In genomic region chr9:63091101-63091921, GRCm38 (mm10) we compare ENCODE assay signal across 9 mouse cellular contexts. TPM values are rescaled to one million over a fixed set of nuclear protein-coding genes. Genes with fewer than 3 reads are reported as not detected.
DNase-seq lines count a peak whose midpoint lies in the region; ATAC-seq and TF ChIP-seq lines count a peak whose summit lies in the region.
"Had no signal": no experiment of that assay in that cellular context is flagged by ENCODE, and none has a peak within 500 bp of the region (broad histone marks: within the 10 kb centered on the region; RNA-seq: fewer than 3 reads in every experiment).

No protein-coding gene starts in this region.

- H3K9me3 ChIP-seq in embryonic facial prominence, embryonic 14.5 days (ENCODE audit: control insufficient read depth, low read length): no peaks in the 10 kb centered on the region
- H3K9me3 ChIP-seq in heart, postnatal 0 days (replicated peaks; ENCODE audit: control insufficient read depth, low read length): no peaks in the 10 kb centered on the region
- H3K9me3 ChIP-seq in stomach, postnatal 0 days (ENCODE audit: control insufficient read depth, low read length): no peaks in the 10 kb centered on the region
- H3K9me3 ChIP-seq: G1E had no signal

- no peak overlapping the region for H3K9ac ChIP-seq in embryonic facial prominence, embryonic 14.5 days (ENCODE audit: low read depth, low read length)
- H3K9ac ChIP-seq in heart, postnatal 0 days (replicated peaks; ENCODE audit: low read depth, low read length): peak overlapping the region; percentile 24; the same call in 1 of the 2 replicates
- no peak overlapping the region for H3K9ac ChIP-seq in stomach, postnatal 0 days (ENCODE audit: low read length)

- peak; percentile 24 for DNase-seq in ovary, adult 18-20 months (ENCODE audit: low spot score)
- no peak for DNase-seq in ovary, postnatal 14 days (ENCODE audit: low spot score)
- DNase-seq in embryonic facial prominence, embryonic 14.5 days (ENCODE audit: low spot score): no peak
- peak; percentile 53 for DNase-seq in heart, postnatal 0 days (ENCODE audit: low spot score)
- DNase-seq in kidney, postnatal 10 days: peak; percentile 64
- peak; percentile 67 for DNase-seq in lung, postnatal 14 days
- peak; percentile 68 for DNase-seq in stomach, postnatal 0 days (ENCODE audit: low spot score)
- no peak for DNase-seq in thymus, postnatal 14 days

- H3K4me3 ChIP-seq in embryonic facial prominence, embryonic 14.5 days (ENCODE audit: low read depth, low read length): peak overlapping the region; percentile 30; the same call in 1 of the 2 replicates
- peak overlapping the region; percentile 40 for H3K4me3 ChIP-seq in heart, postnatal 0 days (ENCODE audit: low read depth, low read length)
- peak overlapping the region; percentile 29; the same call in 1 of the 2 replicates for H3K4me3 ChIP-seq in stomach, postnatal 0 days (ENCODE audit: low read depth, low read length)

- WGBS in embryonic facial prominence, embryonic 14.5 days: 20% methylated on average over 23 of the region's 23 CpGs
- 11% methylated on average over 23 of the region's 23 CpGs for WGBS in heart, postnatal 0 days
- 11% methylated on average over 23 of the region's 23 CpGs for WGBS in stomach, postnatal 0 days

- no peak for TF ChIP-seq CTCF in heart, postnatal 0 days (IDR thresholded peaks at IDR 0.05; ENCODE audit: low read depth)
- TF ChIP-seq CTCF in stomach, postnatal 0 days (IDR thresholded peaks at IDR 0.05; ENCODE audit: low read depth): no peak

- no peaks in the 10 kb centered on the region for H3K27me3 ChIP-seq in embryonic facial prominence, embryonic 14.5 days (replicated peaks; ENCODE audit: control insufficient read depth, insufficient read depth, low read length)
- no peaks in the 10 kb centered on the region for H3K27me3 ChIP-seq in heart, postnatal 0 days (ENCODE audit: control insufficient read depth, insufficient read depth, low read length)
- no peaks in the 10 kb centered on the region for H3K27me3 ChIP-seq in stomach, postnatal 0 days (ENCODE audit: control insufficient read depth, insufficient read depth, low read length)

- peaks cover 24% of the 10 kb centered on the region for H3K4me1 ChIP-seq in embryonic facial prominence, embryonic 14.5 days (ENCODE audit: control insufficient read depth, insufficient read depth, low read length)
- peaks cover 16% of the 10 kb centered on the region for H3K4me1 ChIP-seq in heart, postnatal 0 days (ENCODE audit: control insufficient read depth, insufficient read depth)
- H3K4me1 ChIP-seq in stomach, postnatal 0 days (replicated peaks; ENCODE audit: control insufficient read depth, insufficient read depth): 0 out of 2 replicates have a peak, but pooled peaks cover 2% of the 10 kb centered on the region

- no peak for TF ChIP-seq EP300 in heart, postnatal 0 days (IDR thresholded peaks at IDR 0.05; ENCODE audit: low read depth)
- TF ChIP-seq EP300 in stomach, postnatal 0 days (optimal IDR thresholded peaks at IDR 0.05): no peak

- peak overlapping the region; percentile 88 for H3K27ac ChIP-seq in embryonic facial prominence, embryonic 14.5 days (replicated peaks; ENCODE audit: low read depth, low read length)
- H3K27ac ChIP-seq in heart, postnatal 0 days (ENCODE audit: low read depth): peak overlapping the region; percentile 79
- peak overlapping the region; percentile 89 for H3K27ac ChIP-seq in stomach, postnatal 0 days (replicated peaks)

- H3K4me2 ChIP-seq in embryonic facial prominence, embryonic 14.5 days (ENCODE audit: low read depth, low read length): peak overlapping the region; percentile 55
- peak overlapping the region; percentile 62 for H3K4me2 ChIP-seq in heart, postnatal 0 days (ENCODE audit: low read depth, low read length)
- H3K4me2 ChIP-seq in stomach, postnatal 0 days (replicated peaks; ENCODE audit: low read depth): peak overlapping the region; percentile 53

- no peaks in the 10 kb centered on the region for H3K36me3 ChIP-seq in embryonic facial prominence, embryonic 14.5 days (ENCODE audit: control insufficient read depth, insufficient read depth, low read length)
- no peaks in the 10 kb centered on the region for H3K36me3 ChIP-seq in heart, postnatal 0 days (replicated peaks; ENCODE audit: control insufficient read depth, insufficient read depth, low read length)
- no peaks in the 10 kb centered on the region for H3K36me3 ChIP-seq in stomach, postnatal 0 days (ENCODE audit: control insufficient read depth, insufficient read depth, low read length)
- H3K36me3 ChIP-seq: G1E had no signal

- ATAC-seq in embryonic facial prominence, embryonic 14.5 days (ENCODE audit: low read depth): no peak
- peak; percentile 42; the same call in 1 of the 2 replicates for ATAC-seq in heart, postnatal 0 days (ENCODE audit: insufficient read depth, low read depth)
- no peak for ATAC-seq in stomach, postnatal 0 days (ENCODE audit: low FRiP score, low TSS enrichment)

RNA-seq across cellular contexts. Expression of gene Skor1, which starts 57.5 kb away (rescaled TPM):
- polyA plus RNA-seq in embryonic facial prominence, embryonic 14.5 days (2014; fragmentation: Nextera tagmentation; extraction: Ambion mirVana): 0.04 TPM in 1 of 2 replicates, not detected in the other
- not detected in 2 replicates for total RNA-seq in heart, postnatal 0 days (2014; rRNA removed; ENCODE audit: low replicate concordance)
- polyA plus RNA-seq in heart, postnatal 0 days (2015; fragmentation: Nextera tagmentation; extraction: Ambion mirVana): not detected in 2 replicates
- polyA plus RNA-seq in stomach, postnatal 0 days (2015; fragmentation: Nextera tagmentation; extraction: Ambion mirVana): not detected in 2 replicates
- polyA plus RNA-seq: G1E had no signal

Comparison
In these comparisons a context has a peak if more than half of its experiments do, and no peak if none do; other contexts are left out.
1. DNase-seq: peak in ovary, adult 18-20 months (single experiment), heart, postnatal 0 days (single experiment), kidney, postnatal 10 days (single experiment), lung, postnatal 14 days (single experiment) and stomach, postnatal 0 days (single experiment); none in ovary, postnatal 14 days (single experiment), embryonic facial prominence, embryonic 14.5 days (single experiment) and thymus, postnatal 14 days (single experiment).
2. Peak in every context shown above with its lines, with median percentiles within 50 percentile points of each other: H3K27ac ChIP-seq, H3K4me2 ChIP-seq and H3K4me3 ChIP-seq.